Mouse (Mus musculus): ENCODE measurements around the gene Cdrt4. TPM values are rescaled to one million over a fixed set of nuclear protein-coding genes. Genes with fewer than 3 reads are reported as not detected.

Cdrt4 gene
- polyA plus RNA-seq, 1 experiment from 2014 or later: 0.41 TPM

DNA sequence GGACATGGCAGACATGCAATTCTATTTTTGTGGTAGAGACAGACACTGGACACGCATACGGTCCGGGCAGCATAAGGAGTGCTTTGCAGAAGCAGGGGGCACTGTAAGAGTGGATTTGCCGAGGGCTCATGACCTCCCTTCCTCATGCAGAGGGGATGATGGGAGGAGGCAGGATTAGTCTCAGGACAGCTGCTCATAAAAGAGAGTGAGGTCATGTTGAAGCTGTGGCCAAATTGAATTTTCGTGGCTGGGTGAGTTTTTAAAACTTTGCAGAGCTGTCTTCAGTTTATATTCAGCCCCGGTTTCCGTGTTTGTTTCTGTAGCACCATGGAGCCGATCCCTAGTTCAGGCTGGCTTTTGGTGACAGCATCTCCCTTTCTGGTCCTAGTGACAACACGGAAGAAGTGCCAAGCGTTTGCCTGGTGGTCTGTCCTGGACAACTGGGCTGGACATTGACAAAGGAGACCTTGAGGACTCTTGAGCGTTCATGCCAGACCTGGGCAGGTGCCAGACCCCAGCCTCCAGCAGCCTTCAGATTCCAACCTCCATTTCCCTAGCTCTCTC is 46.8 kb downstream of the Cdrt4 start:
- Histone ChIP-seq H3K4me1 (peaks cover 19% of the 10 kb centered on the region), H3K36me3 (no peaks in the 10 kb centered on the region), H3K4me2 (no peak overlapping the region), H3K27me3 (no peaks in the 10 kb centered on the region), H3K4me3 (no peak overlapping the region), H3K9ac (no peak overlapping the region), H3K9me3 (no peaks in the 10 kb centered on the region; the same call in 1 of the 2 replicates), H3K27ac (peak overlapping the region; percentile 58)
- WGBS: 54% methylated on average over 11 of the region's 11 CpGs
- ATAC-seq (ENCODE audit: insufficient number of reproducible peaks, insufficient read depth, low FRiP score, low TSS enrichment, low read depth): no peak

DNA sequence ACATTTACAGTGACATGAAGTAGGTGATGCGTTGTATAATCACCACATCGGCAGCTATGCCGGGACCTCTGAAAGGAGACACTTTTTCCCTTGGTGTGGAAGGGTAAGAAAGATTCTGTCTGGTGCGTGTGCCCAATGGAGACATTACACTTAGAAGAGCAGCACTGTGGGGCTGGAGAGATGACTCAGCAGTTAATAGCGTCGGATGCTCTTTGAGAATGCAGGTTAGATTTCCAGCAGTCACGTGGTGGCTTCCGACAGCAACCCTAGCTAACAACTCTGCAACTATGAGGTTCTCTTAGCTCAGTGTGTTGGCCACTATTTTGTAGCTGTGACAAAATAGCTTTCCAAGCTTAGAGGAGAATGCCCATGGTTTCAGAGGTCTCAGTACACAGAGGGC is 49.1 kb downstream of the Cdrt4 start:
- Histone ChIP-seq H3K27me3 (no peaks in the 10 kb centered on the region), H3K36me3 (no peaks in the 10 kb centered on the region), H3K4me1 (peaks cover 31% of the 10 kb centered on the region), H3K9ac (no peak overlapping the region), H3K27ac (no peak overlapping the region), H3K9me3 (no peaks in the 10 kb centered on the region), H3K4me2 (no peak overlapping the region), H3K4me3 (no peak overlapping the region)
- no peak for ATAC-seq (ENCODE audit: insufficient number of reproducible peaks, insufficient read depth, low FRiP score, low TSS enrichment, low read depth)
- 86% methylated on average over 8 of the region's 8 CpGs for WGBS

DNA sequence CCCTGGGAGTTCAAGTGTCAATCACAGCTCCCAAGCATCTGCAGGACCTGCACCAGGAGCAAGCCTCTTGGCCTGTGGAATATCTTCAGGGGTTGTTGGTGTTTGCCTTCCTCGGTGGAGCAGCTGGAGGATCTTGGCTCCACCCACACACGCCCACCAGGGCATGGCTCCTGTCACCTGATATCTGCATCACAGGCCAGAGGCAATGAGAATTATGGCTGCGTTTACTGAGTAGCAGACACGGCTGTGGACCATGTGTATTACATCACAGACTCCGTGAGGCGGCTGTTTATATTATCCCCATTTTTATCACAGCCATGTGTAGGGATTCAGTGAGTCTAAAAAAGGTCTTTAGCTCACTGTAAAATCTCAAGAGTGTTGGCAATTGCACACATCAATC is 53.6 kb downstream of the Cdrt4 start:
- H3K36me3 ChIP-seq: no peaks in the 10 kb centered on the region
- no peaks in the 10 kb centered on the region for H3K9me3 ChIP-seq
- no peak overlapping the region for H3K27ac ChIP-seq
- peaks cover 16% of the 10 kb centered on the region for H3K4me1 ChIP-seq
- H3K9ac ChIP-seq: no peak overlapping the region
- H3K27me3 ChIP-seq: no peaks in the 10 kb centered on the region
- no peak for ATAC-seq (ENCODE audit: insufficient number of reproducible peaks, insufficient read depth, low FRiP score, low TSS enrichment, low read depth)
- H3K4me3 ChIP-seq: no peak overlapping the region
- H3K4me2 ChIP-seq: no peak overlapping the region
- 17% methylated on average over 6 of the region's 6 CpGs for WGBS

DNA sequence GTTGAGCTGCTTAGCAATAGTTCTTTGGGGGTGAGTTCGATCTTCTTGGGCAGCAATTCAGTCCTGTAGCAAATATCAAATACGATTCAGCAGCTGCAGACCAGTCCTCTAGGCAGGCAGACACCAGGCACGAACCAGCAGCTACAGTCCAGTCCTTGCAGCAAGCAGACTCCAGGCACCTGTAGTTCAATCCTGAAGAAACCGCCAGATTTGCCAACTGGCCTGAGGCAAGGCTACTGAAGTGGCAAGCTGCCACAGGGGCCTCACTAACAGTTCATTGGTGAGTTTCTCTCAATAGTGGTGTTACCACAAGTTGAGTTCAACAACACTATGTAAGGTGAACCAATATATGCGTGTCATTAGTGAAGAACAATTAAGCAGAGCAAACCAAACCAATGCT is 56.4 kb downstream of the Cdrt4 start:
- Histone ChIP-seq H3K27me3 (no peaks in the 10 kb centered on the region), H3K27ac (no peak overlapping the region), H3K4me1 (peaks cover 16% of the 10 kb centered on the region), H3K36me3 (no peaks in the 10 kb centered on the region), H3K4me3 (no peak overlapping the region), H3K4me2 (no peak overlapping the region), H3K9me3 (no peaks in the 10 kb centered on the region), H3K9ac (no peak overlapping the region)
- ATAC-seq (ENCODE audit: insufficient number of reproducible peaks, insufficient read depth, low FRiP score, low TSS enrichment, low read depth): no peak
- WGBS: 82% methylated on average over 5 of the region's 5 CpGs

DNA sequence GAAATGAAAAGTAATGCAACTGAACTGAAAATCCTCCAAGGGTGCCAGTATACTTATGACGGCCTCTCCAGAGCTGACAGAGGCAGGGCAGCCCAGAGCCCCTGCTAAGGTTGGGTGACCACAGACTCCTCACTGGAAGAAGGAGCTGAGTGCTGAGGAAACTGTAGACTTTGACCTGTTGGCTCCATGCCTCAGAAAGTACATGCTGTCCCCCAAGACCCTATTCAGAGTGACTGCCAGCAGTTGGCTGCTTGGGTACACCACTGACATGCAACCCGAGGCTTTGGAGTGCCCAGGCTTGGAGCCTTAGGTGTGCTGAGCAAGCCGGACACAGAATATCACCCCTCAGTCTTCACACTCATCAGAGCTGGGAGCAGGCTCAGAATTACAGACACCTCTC is 57.0 kb downstream of the Cdrt4 start:
- H3K9ac ChIP-seq: no peak overlapping the region
- no peak overlapping the region for H3K27ac ChIP-seq
- no peak overlapping the region for H3K4me3 ChIP-seq
- H3K27me3 ChIP-seq: no peaks in the 10 kb centered on the region
- peaks cover 16% of the 10 kb centered on the region for H3K4me1 ChIP-seq
- WGBS: 80% methylated on average over 3 of the region's 3 CpGs
- H3K9me3 ChIP-seq: no peaks in the 10 kb centered on the region
- no peak overlapping the region for H3K4me2 ChIP-seq
- ATAC-seq (ENCODE audit: insufficient number of reproducible peaks, insufficient read depth, low FRiP score, low TSS enrichment, low read depth): no peak
- no peaks in the 10 kb centered on the region for H3K36me3 ChIP-seq

DNA sequence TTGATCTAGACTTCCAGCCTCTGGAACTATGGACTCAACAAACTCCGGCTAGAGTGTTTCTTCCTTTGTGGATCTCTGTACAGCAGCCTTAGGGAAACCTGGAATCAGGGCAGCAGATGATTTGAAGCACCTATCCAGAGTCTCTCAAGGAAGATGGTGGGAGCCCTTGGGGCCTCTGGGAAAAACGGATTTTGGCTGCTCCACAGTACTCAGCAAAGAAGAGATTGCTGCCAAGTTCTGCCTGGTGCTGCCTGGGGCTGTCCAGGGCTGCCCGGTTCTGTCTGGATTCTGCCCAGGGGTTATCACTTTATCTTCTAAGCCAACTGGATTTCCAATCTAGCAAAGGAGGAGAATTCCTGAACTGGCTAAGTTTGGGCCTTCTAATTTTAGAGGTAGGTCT is 58.8 kb downstream of the Cdrt4 start:
- Histone ChIP-seq H3K4me2 (no peak overlapping the region), H3K4me3 (no peak overlapping the region), H3K9ac (no peak overlapping the region), H3K9me3 (no peaks in the 10 kb centered on the region), H3K36me3 (no peaks in the 10 kb centered on the region), H3K27me3 (no peaks in the 10 kb centered on the region), H3K4me1 (peaks cover 7% of the 10 kb centered on the region), H3K27ac (no peak overlapping the region)
- 54% methylated on average over 3 of the region's 3 CpGs for WGBS
- ATAC-seq (ENCODE audit: insufficient number of reproducible peaks, insufficient read depth, low FRiP score, low TSS enrichment, low read depth): no peak

DNA sequence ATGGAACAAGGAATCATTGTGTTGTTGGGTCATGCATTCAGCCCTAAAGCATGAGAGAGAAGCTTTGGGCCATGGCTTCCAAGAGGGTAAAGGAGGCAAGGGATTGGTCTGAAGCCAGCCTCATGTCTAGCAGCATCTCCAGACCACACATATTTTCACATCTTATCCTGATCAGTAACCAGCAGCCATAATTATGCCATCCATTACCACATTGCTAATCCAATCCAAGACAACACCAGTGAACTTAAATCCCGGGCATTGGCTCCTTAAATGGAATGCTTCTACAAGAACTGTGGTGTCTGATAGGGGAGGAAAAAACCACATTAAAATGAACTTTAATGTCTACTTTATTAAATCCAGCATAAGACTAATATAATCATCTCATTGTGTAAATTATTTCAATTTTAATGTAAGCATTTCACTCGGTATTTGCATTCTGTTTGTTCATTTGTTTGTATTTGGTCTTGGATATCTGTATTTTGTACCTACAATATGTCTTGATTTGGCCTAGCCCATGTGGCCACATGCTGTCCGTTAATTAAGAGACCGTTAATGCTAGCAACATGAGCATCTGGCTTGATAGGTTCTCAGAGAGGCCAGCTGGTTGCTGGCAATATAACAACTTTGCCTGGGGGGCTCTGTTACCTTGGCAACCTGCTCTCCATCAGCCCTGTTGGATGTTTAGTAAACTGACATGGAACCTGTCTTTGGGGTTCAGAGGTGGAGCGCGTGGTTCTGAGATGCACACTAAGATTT is 66.5 kb downstream of the Cdrt4 start:
- H3K4me2 ChIP-seq: no peak overlapping the region
- H3K4me3 ChIP-seq: no peak overlapping the region
- no peaks in the 10 kb centered on the region for H3K36me3 ChIP-seq
- ATAC-seq (ENCODE audit: insufficient number of reproducible peaks, insufficient read depth, low FRiP score, low TSS enrichment, low read depth): no peak
- H3K9ac ChIP-seq: no peak overlapping the region
- peaks cover 28% of the 10 kb centered on the region for H3K4me1 ChIP-seq
- 61% methylated on average over 6 of the region's 6 CpGs for WGBS
- no peak overlapping the region for H3K27ac ChIP-seq
- no peaks in the 10 kb centered on the region for H3K9me3 ChIP-seq
- no peaks in the 10 kb centered on the region for H3K27me3 ChIP-seq

DNA sequence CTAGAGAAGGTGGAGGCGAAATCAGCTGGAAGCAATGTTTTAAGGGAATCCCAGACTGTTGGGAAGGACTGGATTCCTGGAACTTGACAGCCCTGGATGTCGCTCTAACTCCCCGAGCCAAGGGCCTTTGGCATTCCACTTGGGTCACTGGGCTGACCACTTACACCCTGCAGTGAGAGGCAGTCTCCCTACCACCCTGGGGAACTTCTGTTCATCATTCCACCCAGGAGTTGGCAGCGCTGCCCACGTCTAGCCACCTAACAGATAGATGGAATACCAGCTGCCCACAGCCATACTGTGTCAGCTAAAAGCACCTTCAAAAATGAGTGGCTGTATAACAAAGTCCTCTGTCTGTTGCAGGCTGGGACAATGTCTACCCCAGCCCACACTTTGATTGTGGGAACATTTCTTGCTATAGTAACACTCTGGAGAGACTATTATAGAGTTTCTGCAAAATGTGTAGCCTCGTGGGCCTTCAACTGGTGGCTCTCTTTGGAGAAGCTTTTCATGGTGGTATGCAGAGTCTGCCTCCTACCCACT is 67.2 kb downstream of the Cdrt4 start:
- no peak overlapping the region for H3K27ac ChIP-seq
- no peak overlapping the region for H3K4me3 ChIP-seq
- no peaks in the 10 kb centered on the region for H3K9me3 ChIP-seq
- H3K36me3 ChIP-seq: no peaks in the 10 kb centered on the region
- no peak overlapping the region for H3K4me2 ChIP-seq
- no peak for ATAC-seq (ENCODE audit: insufficient number of reproducible peaks, insufficient read depth, low FRiP score, low TSS enrichment, low read depth)
- H3K9ac ChIP-seq: no peak overlapping the region
- WGBS: 85% methylated on average over 6 of the region's 6 CpGs
- no peaks in the 10 kb centered on the region for H3K27me3 ChIP-seq
- H3K4me1 ChIP-seq: peaks cover 28% of the 10 kb centered on the region

DNA sequence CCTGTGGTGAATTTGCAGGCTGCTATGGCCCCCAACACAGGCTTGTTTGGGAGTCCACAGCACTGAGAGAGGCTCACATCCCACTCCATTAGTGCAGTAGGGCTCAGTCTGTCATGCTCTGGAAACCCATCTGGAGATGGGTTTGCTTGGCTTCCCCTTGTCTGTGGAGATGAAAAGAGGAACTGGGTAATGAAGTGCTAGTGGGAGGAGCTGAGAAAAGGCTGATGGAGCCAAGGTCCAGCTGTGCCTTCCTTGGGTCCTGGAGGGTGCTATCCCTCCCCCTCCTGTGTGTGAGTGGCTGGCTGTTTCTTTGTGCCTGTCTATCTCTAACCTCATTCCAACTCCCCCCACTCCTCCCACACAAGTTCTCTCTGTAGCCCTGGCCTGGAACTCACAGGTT is 69.6 kb downstream of the Cdrt4 start:
- Histone ChIP-seq H3K36me3 (no peaks in the 10 kb centered on the region), H3K27me3 (no peaks in the 10 kb centered on the region), H3K4me1 (peaks cover 28% of the 10 kb centered on the region), H3K9me3 (no peaks in the 10 kb centered on the region), H3K4me3 (no peak overlapping the region), H3K27ac (no peak overlapping the region), H3K9ac (no peak overlapping the region), H3K4me2 (no peak overlapping the region)
- no peak for ATAC-seq (ENCODE audit: insufficient number of reproducible peaks, insufficient read depth, low FRiP score, low TSS enrichment, low read depth)

DNA sequence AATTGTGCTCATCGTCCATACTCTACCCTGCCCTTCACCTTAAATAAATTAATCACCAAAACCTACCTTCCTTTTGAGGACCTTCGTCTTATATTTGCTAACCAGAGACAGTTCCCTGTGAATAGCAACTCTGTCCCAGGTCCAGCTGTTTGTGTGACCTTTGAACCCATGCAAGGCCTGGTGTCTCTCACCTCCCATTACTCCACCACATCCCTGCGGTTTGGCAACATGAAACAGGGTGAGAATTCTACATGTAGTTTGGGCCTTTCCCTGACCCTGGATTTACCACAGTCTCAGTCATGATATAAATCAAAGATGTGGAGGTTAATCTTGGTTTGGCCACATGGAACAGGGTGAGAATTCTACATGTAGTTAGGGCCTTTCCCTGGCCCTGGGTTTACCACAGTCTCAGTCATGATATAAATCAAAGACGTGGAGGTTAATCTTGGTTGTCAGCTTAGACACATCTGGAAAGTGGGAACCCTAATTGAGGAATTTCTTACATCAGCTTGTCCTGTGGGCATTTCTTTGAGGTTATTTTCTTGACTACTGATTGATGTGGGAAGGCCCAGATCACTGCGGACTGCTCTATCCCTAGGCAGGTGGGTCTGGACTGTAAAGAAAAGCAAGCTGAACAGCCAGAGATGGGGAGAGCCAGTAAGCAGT is 70.3 kb downstream of the Cdrt4 start:
- H3K36me3 ChIP-seq: no peaks in the 10 kb centered on the region
- no peak overlapping the region for H3K9ac ChIP-seq
- no peaks in the 10 kb centered on the region for H3K9me3 ChIP-seq
- peaks cover 28% of the 10 kb centered on the region for H3K4me1 ChIP-seq
- H3K4me2 ChIP-seq: no peak overlapping the region
- H3K27ac ChIP-seq: no peak overlapping the region
- H3K27me3 ChIP-seq: no peaks in the 10 kb centered on the region
- no peak; the same call in 1 of the 2 replicates for ATAC-seq (ENCODE audit: insufficient number of reproducible peaks, insufficient read depth, low FRiP score, low TSS enrichment, low read depth)
- H3K4me3 ChIP-seq: no peak overlapping the region
- 30% methylated on average over 5 of the region's 5 CpGs for WGBS

DNA sequence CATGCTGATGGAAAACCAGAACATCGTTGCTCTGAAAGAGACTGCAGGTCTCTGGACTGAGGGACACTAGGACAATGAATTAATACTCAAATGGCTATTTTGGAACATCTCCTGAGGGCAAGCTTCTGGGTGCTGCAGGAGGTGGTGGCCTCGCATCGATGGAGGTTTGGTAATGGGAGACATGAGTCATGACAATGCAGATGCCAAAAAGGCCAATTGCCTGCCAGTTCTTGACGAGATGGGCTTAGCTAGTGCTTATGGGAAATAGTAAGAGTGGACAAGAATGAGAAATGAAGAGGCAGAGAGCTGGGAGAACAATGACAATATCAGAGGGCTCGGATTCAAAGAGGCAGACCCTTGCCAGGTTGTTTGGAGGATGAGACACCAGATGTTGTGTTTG is 72.5 kb downstream of the Cdrt4 start:
- Histone ChIP-seq H3K27ac (no peak overlapping the region), H3K4me1 (peaks cover 31% of the 10 kb centered on the region), H3K27me3 (no peaks in the 10 kb centered on the region), H3K4me2 (no peak overlapping the region), H3K4me3 (no peak overlapping the region), H3K9ac (no peak overlapping the region), H3K36me3 (no peaks in the 10 kb centered on the region), H3K9me3 (no peaks in the 10 kb centered on the region)
- ATAC-seq (ENCODE audit: insufficient number of reproducible peaks, insufficient read depth, low FRiP score, low TSS enrichment, low read depth): no peak
- 75% methylated on average over 5 of the region's 5 CpGs for WGBS

DNA sequence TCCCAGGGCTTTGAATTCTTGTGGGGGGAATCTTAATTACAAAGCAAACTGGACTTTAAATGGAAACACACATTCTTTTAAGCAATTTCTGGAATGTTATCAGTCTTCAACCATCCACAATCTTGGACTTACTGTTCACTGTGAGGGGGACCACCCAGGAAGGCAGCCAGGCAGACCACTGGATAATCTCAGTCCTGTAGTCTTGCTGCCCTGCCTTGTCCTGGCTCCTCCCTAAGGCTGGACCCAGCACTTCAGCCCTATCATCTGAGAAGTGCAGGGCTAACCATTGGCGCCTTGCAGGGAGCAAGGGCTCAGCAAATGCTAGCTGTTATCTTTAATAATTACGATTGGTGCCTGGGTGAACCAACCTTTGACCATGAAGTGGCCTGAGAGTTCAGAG is 73.1 kb downstream of the Cdrt4 start:
- Histone ChIP-seq H3K9ac (no peak overlapping the region), H3K4me2 (no peak overlapping the region), H3K4me3 (no peak overlapping the region), H3K9me3 (no peaks in the 10 kb centered on the region), H3K27ac (no peak overlapping the region), H3K36me3 (no peaks in the 10 kb centered on the region), H3K4me1 (peaks cover 34% of the 10 kb centered on the region), H3K27me3 (no peaks in the 10 kb centered on the region)
- 49% methylated on average over 2 of the region's 2 CpGs for WGBS
- no peak for ATAC-seq (ENCODE audit: insufficient number of reproducible peaks, insufficient read depth, low FRiP score, low TSS enrichment, low read depth)

Measured in embryonic facial prominence, embryonic 13.5 days (tissue).